Mouse (Mus musculus) MEL (cell line): ENCODE results near the gene Vps53. TPM values are rescaled to one million over a fixed set of nuclear protein-coding genes. Genes with fewer than 3 reads are reported as not detected.

Experiments used
- DNase-seq: peaks from one replicate; pipeline ENCODE4 v3.0.0; 2011; ENCODE audit warnings: low read depth, low spot score
- H3K27ac ChIP-seq: 2 replicates; pipeline ENCODE4 v1.5.1; 2012; ENCODE audit warnings: low read depth, mild to moderate bottlenecking, control low read depth, low read length, moderate library complexity; ENCODE audit not compliant: control insufficient read depth
- H3K27me3 ChIP-seq, 2 experiments: fragments of 150-350 bp in 1 of 2; sonication (generic) in 1 of 2; 2 replicates each; pipeline ENCODE4 v1.6.1; 2012; ENCODE audit warnings: low read length in 2 of 2, mild to moderate bottlenecking in 2 of 2, improper control_type of control experiment in 1 of 2, moderate library complexity in 1 of 2; ENCODE audit not compliant: insufficient read depth in 2 of 2, control insufficient read depth in 1 of 2
- H3K36me3 ChIP-seq, 2 experiments: 2 replicates each; pipeline ENCODE4 v1.6.1; 2012 to 2014; ENCODE audit warnings: low read length in 2 of 2, improper control_type of control experiment in 1 of 2, inconsistent platforms in 1 of 2, mild to moderate bottlenecking in 1 of 2; ENCODE audit not compliant: insufficient read depth in 2 of 2, control insufficient read depth in 1 of 2
- H3K4me1 ChIP-seq, 2 experiments: fragments of 150-350 bp in 1 of 2; sonication (generic) in 1 of 2; 2 replicates each; pipeline ENCODE4 v1.6.1; 2012; ENCODE audit warnings: low read length in 2 of 2, improper control_type of control experiment in 1 of 2, mild to moderate bottlenecking in 1 of 2; ENCODE audit not compliant: insufficient read depth in 2 of 2, control insufficient read depth in 1 of 2
- H3K4me3 ChIP-seq, 2 experiments: fragments of 150-350 bp in 1 of 2; sonication (generic) in 1 of 2; 2 replicates each; pipeline ENCODE4 v1.5.1; 2012; ENCODE audit warnings: low read depth in 2 of 2, low read length in 2 of 2, mild to moderate bottlenecking in 2 of 2, moderate library complexity in 2 of 2, control low read depth in 1 of 2, improper control_type of control experiment in 1 of 2; ENCODE audit not compliant: control insufficient read depth in 1 of 2, insufficient read depth in 1 of 2
- H3K79me2 ChIP-seq: 2 replicates; pipeline ENCODE4 v1.6.1; 2012; ENCODE audit warnings: mild to moderate bottlenecking, low read length, moderate library complexity; ENCODE audit not compliant: control insufficient read depth, poor library complexity, insufficient read depth
- H3K9ac ChIP-seq: 2 replicates; pipeline ENCODE4 v1.6.1; 2012; ENCODE audit warnings: low read depth, mild to moderate bottlenecking, control low read depth, low read length, moderate library complexity; ENCODE audit not compliant: control insufficient read depth, poor library complexity, severe bottlenecking
- H3K9me3 ChIP-seq: fragments of 150-350 bp; sonication (generic); replicated peaks from 2 replicates; pipeline ENCODE4 v1.6.1; 2012; ENCODE audit warnings: mild to moderate bottlenecking, low read length, improper control_type of control experiment, moderate library complexity; ENCODE audit not compliant: insufficient read depth
- CHD1 ChIP-seq: IDR thresholded peaks from 2 replicates; pipeline ENCODE4 v1.6.1; 2012; ENCODE audit warnings: low read depth, mild to moderate bottlenecking, inconsistent platforms, low read length, improper control_type of control experiment
- E2F4 ChIP-seq: IDR thresholded peaks from 2 replicates; pipeline ENCODE4 v1.6.1; 2011; ENCODE audit warnings: low read depth, low read length, improper control_type of control experiment, borderline replicate concordance
- GATA1 ChIP-seq: IDR thresholded peaks from 2 replicates; pipeline ENCODE4 v1.6.1; 2011; ENCODE audit warnings: low read depth, low read length, improper control_type of control experiment
- JUND ChIP-seq: IDR thresholded peaks from 2 replicates; pipeline ENCODE4 v1.6.1; 2011; ENCODE audit warnings: low read depth, mild to moderate bottlenecking, improper control_type of control experiment, low read length
- KAT2A ChIP-seq: conservative IDR thresholded peaks from 2 replicates; pipeline ENCODE4 v1.6.1; 2012; ENCODE audit warnings: low read depth, low read length, improper control_type of control experiment, inconsistent platforms
- MAX ChIP-seq: IDR thresholded peaks from 2 replicates; pipeline ENCODE4 v1.6.1; 2011; ENCODE audit warnings: low read length, improper control_type of control experiment
- MAZ ChIP-seq: IDR thresholded peaks from 2 replicates; pipeline ENCODE4 v1.6.1; 2012; ENCODE audit warnings: low read depth, mild to moderate bottlenecking, inconsistent platforms, low read length, improper control_type of control experiment
- MEF2A ChIP-seq: IDR thresholded peaks from 2 replicates; pipeline ENCODE4 v1.6.1; 2014; ENCODE audit warnings: low read depth, mild to moderate bottlenecking, inconsistent platforms, low read length, improper control_type of control experiment; ENCODE audit not compliant: poor library complexity, insufficient replicate concordance, severe bottlenecking; ENCODE audit errors: extremely low read depth
- POLR2AphosphoS2 ChIP-seq: IDR thresholded peaks from 2 replicates; pipeline ENCODE4 v1.6.1; 2011; ENCODE audit warnings: low read length, improper control_type of control experiment
- RAD21 ChIP-seq: IDR thresholded peaks from 2 replicates; pipeline ENCODE4 v1.6.1; 2011; ENCODE audit warnings: mild to moderate bottlenecking, low read depth, low read length, improper control_type of control experiment
- RCOR1 ChIP-seq: IDR thresholded peaks from 2 replicates; pipeline ENCODE4 v1.6.1; 2012; ENCODE audit warnings: low read depth, mild to moderate bottlenecking, inconsistent platforms, low read length, improper control_type of control experiment
- SMC3 ChIP-seq: IDR thresholded peaks from 2 replicates; pipeline ENCODE4 v1.6.1; 2011; ENCODE audit warnings: low read depth, low read length, improper control_type of control experiment
- TAL1 ChIP-seq: IDR thresholded peaks from 2 replicates; pipeline ENCODE4 v1.6.1; 2012; ENCODE audit warnings: mild to moderate bottlenecking, inconsistent platforms, low read length, moderate library complexity, mixed read lengths
- TBP ChIP-seq: IDR thresholded peaks from 2 replicates; pipeline ENCODE4 v1.8.0; 2011; ENCODE audit warnings: low read depth, low read length, improper control_type of control experiment
- TCF12 ChIP-seq: IDR thresholded peaks from 2 replicates; pipeline ENCODE4 v1.6.1; 2014; ENCODE audit warnings: low read depth, mild to moderate bottlenecking, inconsistent platforms, low read length, improper control_type of control experiment, moderate library complexity
- UBTF ChIP-seq: IDR thresholded peaks from 2 replicates; pipeline ENCODE4 v1.6.1; 2012; ENCODE audit warnings: low read depth, mild to moderate bottlenecking, inconsistent platforms, low read length, improper control_type of control experiment, moderate library complexity, borderline replicate concordance; ENCODE audit not compliant: insufficient read depth
- USF1 ChIP-seq: IDR thresholded peaks from 2 replicates; pipeline ENCODE4 v1.6.1; 2014; ENCODE audit warnings: low read depth, mild to moderate bottlenecking, inconsistent platforms, low read length, improper control_type of control experiment, moderate library complexity
- USF2 ChIP-seq, 2 experiments: IDR thresholded peaks; 2 replicates each; pipeline ENCODE4 v1.6.1; 2011 to 2012; ENCODE audit warnings: improper control_type of control experiment in 2 of 2, low read length in 2 of 2, borderline replicate concordance in 1 of 2, inconsistent platforms in 1 of 2, low read depth in 1 of 2, mild to moderate bottlenecking in 1 of 2; ENCODE audit not compliant: insufficient read depth in 1 of 2
- ZKSCAN1 ChIP-seq: IDR thresholded peaks from 2 replicates; pipeline ENCODE4 v1.6.1; 2012; ENCODE audit warnings: low read depth, mild to moderate bottlenecking, inconsistent platforms, low read length, improper control_type of control experiment, moderate library complexity
- ZNF384 ChIP-seq: IDR thresholded peaks from 2 replicates; pipeline ENCODE4 v1.6.1; 2012; ENCODE audit warnings: low read depth, mild to moderate bottlenecking, inconsistent platforms, low read length, improper control_type of control experiment
- polyA plus RNA-seq, 2 experiments: library from polyadenylated mRNA; stranded (reverse) in 1 of 2; unstranded in 1 of 2; fragments of >175 nt in 1 of 2; fragments of >200 nt in 1 of 2; gene quantifications; 2 replicates each; pipeline versions ENCODE4 v1.2.1 to v1.2.4; 2012; ENCODE audit warnings: low replicate concordance in 2 of 2, low read depth in 1 of 2; ENCODE audit not compliant: insufficient read length in 2 of 2, insufficient read depth in 1 of 2, missing spikeins in 1 of 2
- total RNA-seq: library from RNA; depleted of rRNA; stranded (reverse); fragments of 300-350 nt; gene quantifications from 2 replicates; pipeline ENCODE4 v1.2.3, GENCODE M21; 2012

Gene Vps53
- total and polyA plus RNA-seq, 3 experiments, result 38.4 to 50.4 TPM; not detected in 1

- no peak for TF ChIP-seq RAD21
- no peak for TF ChIP-seq GATA1
These were observed 33.0 kb downstream of the Vps53 start (continued) for GRCm38 (mm10) chr11:76146187-76147010.

GRCm38 (mm10) chr11:76145169-76145568 is 34.3 kb downstream of the Vps53 start:
- no peak overlapping the region for H3K4me3 ChIP-seq
- no peaks in the 10 kb centered on the region for H3K9me3 ChIP-seq
- H3K36me3 ChIP-seq, result peaks cover 0 to 3% of the 10 kb centered on the region in 2 experiments; a peak in 1 of 4 replicates
- H3K9ac ChIP-seq, result no peak overlapping the region
- no peak for TF ChIP-seq RCOR1
- no peak for TF ChIP-seq MEF2A
- no peaks in the 10 kb centered on the region for H3K79me2 ChIP-seq
- no peak overlapping the region for H3K27ac ChIP-seq
- H3K4me1 ChIP-seq, result no peaks in the 10 kb centered on the region
- DNase-seq, result no peak
- H3K27me3 ChIP-seq, result no peaks in the 10 kb centered on the region

- TF ChIP-seq UBTF, result no peak
- no peak for TF ChIP-seq RAD21
- TF ChIP-seq JUND, result no peak
- no peak for TF ChIP-seq POLR2AphosphoS2
- no peak for TF ChIP-seq SMC3
- TF ChIP-seq MAZ, result no peak
- no peak for TF ChIP-seq MAX
- no peak for TF ChIP-seq TAL1
- no peak for TF ChIP-seq CHD1
- no peak for TF ChIP-seq E2F4
- TF ChIP-seq KAT2A, result no peak
- no peak for TF ChIP-seq ZNF384
- TF ChIP-seq TBP, result no peak
- TF ChIP-seq ZKSCAN1, result no peak
- TF ChIP-seq MEF2A, result no peak
- no peak for TF ChIP-seq USF2 (IDR thresholded peaks at IDR 0.05; ENCODE audit: borderline replicate concordance in 1 of 2, insufficient read depth in 1 of 2, low read depth in 1 of 2, low read length in 2 of 2)
- TF ChIP-seq USF1, result no peak
- no peak for TF ChIP-seq TCF12
- TF ChIP-seq GATA1, result no peak
- TF ChIP-seq, all 39 proteins: peak for 0
- peaks cover 0 to 3% of the 10 kb centered on the region in 2 experiments; a peak in 1 of 4 replicates for H3K36me3 ChIP-seq
- H3K4me3 ChIP-seq, result no peak overlapping the region
- H3K9me3 ChIP-seq, result no peaks in the 10 kb centered on the region
- no peaks in the 10 kb centered on the region for H3K27me3 ChIP-seq
- H3K9ac ChIP-seq, result no peak overlapping the region
- no peaks in the 10 kb centered on the region for H3K4me1 ChIP-seq
- H3K27ac ChIP-seq, result no peak overlapping the region
- DNase-seq, result no peak
- no peaks in the 10 kb centered on the region for H3K79me2 ChIP-seq
These were observed 35.1 kb downstream of the Vps53 start for GRCm38 (mm10) chr11:76144386-76144785.
